Mouse (Mus musculus): ENCODE measurements around the gene Scaf11.
A peak's percentile ranks its signal among the peaks of the same experiment; 100 is the strongest.
"Not testable (repeated sequence)": the region's sequence is repeated elsewhere in the genome, so short reads cannot be mapped to it uniquely, and the experiment has no call there.

The Scaf11 gene

DNA sequence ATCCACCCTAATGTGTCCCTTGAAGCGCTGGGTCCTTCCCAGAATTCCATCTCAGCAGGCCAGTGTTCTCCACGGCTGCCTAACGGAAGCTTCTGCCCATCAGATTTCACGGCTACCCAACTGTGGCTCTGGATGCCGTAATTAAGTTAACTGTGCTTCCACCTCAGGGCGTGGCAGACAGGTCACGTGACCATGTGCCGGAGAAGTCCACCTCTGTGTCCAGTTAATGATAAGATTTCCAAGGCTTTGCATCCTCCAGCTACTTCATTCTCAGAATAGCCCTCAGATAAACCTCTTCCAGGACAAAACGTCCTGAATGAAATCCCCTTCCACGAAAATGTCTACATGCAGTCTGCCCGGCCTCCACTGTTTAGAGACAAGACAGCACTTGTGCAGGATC lies 4.4 kb upstream of the Scaf11 start:
- no peak for DNase-seq (ENCODE audit: low spot score)

DNA sequence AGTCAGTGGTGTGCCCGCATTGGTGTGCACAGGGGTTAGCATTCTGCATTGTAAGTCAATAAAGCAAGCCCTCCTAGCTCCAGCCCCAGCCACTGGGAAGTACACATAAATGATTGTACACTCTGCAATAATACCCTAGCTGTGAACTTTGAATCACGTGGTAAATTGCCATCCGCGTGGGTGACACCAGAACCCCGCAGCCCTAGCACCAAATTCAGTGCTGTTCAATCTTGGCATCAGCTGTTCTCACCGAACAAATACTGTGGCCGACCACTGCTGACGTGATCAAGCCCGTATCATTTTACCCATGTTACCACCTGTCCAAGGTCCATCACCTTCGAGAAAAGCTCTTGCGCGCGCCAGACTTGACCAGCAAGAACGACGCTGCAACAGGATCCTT lies 3.2 kb upstream of the Scaf11 start:
- no peak for DNase-seq (ENCODE audit: low spot score)

DNA sequence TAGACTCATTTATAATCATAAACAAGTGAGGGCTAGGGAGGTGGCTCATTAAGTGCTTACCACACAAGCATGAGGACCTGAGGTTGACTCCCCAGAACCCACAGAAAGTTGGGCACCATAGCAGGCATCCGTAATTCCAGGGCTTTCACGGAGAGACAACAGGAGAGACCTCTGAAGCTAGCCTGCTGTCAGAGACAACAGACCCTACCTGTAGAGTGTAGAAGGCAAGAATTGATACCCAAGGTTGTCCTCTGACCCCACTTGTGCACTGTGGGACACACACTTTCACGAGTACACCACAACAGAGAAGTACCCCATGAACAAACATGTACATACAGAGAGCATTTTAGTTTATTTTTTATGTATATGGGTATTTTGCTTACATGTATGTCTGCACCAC lies 2.0 kb upstream of the Scaf11 start:
- DNase-seq (ENCODE audit: low spot score), result no peak

DNA sequence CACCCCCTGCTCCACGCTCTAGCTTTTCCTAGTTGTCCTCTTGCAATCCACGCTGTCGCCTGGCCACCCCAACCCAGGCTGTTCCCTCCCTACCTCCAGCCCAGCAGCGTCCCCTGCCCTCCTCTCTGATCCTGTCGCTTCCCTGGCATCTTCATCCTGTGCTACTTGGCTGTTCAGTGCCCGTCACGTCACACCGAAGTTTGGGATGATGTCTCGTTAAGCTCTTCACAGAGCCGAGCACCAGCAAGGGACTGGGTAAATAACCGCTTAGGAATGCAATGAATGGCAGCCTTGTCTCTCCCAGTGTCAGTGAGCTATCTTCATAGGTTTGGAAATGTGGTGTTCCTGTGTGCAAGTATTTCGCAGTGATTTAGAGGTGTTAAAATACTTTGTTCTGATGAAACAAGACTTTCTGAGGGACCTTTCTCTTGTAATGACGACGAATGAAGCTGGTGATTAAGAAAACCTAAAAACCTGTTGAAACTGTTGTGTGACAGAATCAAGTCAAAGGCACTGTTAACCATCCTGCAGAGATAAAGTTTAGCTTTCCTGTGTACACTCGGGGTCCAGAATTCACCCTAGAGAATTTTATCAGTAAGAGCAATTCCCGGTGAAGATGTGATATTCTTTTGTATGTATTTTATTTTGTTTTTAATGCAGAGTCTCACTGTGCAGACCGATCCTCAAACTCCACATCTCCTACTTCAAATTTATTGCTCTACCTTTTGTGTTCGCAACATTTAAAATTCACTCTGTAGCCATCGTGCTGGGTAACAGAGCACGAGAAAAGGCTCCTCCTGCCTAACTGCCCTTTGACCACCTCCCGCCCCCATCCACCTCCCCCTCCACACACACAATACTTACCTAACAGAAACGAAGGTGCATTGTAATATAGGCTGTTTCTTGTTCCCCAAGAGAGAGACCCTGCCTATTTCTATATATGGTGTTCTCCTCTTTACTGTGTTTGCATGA lies 1.2 kb upstream of the Scaf11 start:
- DNase-seq (ENCODE audit: low spot score), result no peak

DNA sequence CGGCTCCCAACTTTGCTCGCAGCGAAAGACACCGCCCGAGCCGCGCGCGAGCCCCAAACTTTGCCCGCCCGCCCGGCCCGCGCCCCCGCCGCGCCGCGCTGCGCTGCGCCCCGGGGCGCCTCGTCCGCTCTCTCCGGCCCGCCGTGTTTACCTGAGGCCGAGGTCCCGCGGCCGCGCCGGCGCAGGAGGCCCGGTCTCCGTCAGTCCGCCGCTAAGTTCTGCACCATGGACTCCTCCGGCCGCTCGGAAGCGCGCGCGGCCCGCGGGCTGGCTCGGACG lies 253 bp downstream of the Scaf11 start:
- no peak for DNase-seq (ENCODE audit: low spot score)

DNA sequence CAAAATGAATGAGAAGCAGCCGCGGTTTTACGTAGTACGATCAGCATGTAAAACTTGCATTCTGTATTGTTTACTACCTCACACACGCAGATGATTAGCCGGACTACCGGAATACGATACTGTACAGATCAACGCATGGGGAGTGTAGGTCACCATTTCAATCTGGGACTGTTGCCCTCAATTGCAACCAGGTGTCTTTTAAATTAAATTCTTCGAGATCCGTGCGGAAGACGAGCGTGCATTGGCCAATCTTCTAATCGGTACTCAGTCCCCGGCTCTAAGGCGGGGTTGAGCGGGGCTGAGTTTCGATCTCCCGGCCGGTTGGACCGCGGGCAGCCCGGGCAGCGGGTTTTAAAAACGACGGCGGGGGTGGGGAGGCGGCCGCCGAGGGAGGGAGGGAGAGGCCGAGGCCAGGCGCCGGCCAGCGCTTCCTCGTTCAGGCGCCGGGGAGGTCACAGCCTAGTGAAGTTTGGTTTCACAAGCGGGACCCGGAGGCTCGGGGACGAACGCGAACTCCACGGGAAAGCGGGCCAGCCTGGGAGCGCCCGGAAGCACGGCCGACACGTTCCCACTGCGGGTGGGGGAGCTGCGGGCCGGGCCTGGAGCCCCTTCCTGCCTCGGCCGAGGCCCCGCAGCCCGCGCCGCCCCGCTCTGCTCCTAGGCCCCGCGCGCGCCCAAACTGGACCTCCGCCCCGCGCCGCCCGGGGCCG lies 747 bp downstream of the Scaf11 start:
- peak; percentile 48 for DNase-seq (ENCODE audit: low spot score)

DNA sequence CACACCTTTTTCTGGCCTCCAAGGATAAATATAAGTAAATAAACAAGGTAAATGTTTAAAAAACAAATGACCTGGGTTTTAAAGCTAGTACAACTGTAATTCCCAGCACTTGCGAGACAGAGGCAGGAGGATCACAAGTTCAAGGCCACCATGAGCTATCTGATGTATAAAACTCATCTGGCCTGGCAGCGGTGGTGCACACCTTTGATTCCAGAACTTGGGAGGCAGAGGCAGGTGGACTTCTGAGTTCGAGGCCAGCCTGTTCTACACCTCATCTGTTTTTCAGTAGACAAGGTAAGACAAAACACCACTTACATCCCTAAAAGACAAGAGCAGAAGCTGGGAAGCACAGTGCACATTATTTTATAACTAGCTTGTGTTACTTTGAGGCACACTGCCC lies 2.4 kb downstream of the Scaf11 start:
- DNase-seq (ENCODE audit: low spot score), result no peak

DNA sequence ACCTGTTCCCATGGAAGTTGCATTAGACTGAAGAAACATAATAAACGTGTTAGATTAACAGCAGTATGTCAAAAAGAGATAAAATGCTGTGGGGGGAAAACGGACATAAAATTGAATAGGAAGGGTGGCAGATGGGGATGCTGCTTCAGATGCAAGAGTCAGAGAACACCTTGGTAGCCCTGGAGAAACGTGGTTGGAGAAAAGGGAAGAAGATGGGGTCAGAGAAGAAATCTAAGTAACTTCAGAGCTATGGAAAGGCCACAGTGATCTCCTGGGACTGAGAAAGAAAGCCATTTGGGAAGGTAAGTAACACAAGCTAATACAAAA lies 3.3 kb downstream of the Scaf11 start:
- DNase-seq (ENCODE audit: low spot score), result no peak

DNA sequence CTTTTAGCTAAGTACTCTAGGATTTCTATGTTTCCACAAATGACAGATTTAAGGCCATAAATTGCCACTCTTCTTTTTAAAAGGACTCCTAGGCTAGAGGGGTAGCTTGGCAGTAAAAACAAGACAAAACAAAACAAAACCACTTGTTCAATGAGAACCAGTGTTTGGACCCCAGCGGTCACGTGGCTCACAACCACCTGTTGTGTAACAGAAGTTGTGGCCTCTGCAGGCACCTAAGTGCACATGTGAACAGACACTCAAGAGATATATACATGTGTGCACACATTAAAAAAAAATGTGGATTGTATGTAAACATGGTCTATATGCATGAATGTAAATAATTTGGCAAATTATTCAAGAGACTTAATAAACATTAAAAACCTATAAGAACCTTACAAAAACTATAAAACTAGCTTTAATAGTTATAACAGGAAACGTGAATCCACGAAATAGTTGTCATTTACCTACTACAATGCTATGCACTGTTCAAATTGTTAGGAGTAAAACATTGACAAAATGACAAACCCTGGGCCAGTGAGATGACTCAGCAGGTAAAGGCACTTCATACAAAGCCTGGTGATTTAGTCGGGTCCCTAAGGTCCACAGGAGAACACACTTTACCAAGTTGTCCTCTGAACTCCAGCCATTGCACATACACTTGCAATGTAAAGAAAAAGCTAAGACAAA lies 3.8 kb downstream of the Scaf11 start:
- DNase-seq (ENCODE audit: low spot score), result no peak

DNA sequence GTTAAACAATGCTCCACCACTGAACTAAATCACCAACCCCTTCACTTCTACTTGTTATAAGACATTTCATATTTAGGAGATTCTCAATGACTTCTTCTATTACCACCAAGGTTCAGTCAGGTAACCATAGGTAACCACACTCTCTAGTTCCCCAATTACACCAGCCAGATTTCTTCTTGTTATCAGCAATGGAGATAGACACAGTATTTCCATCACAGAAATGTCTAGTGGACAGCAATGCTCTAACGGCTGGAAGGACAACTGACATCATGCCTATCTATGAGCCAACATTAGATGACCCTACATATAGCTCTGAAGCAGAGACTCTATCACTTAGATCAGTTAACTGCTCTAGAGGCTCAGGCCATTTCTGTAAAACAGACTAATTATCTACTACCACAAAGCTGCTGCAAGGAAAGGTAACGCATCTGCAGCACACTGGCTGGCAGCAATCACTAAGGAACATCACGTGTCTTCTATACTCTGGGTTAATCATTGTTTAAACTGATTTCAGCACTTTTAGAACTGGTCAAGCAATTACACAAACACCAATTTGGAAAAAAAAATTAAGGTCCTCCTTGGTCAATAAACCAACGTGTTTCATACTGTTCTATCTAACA lies 4.9 kb downstream of the Scaf11 start:
- no peak for DNase-seq (ENCODE audit: low spot score)

DNA sequence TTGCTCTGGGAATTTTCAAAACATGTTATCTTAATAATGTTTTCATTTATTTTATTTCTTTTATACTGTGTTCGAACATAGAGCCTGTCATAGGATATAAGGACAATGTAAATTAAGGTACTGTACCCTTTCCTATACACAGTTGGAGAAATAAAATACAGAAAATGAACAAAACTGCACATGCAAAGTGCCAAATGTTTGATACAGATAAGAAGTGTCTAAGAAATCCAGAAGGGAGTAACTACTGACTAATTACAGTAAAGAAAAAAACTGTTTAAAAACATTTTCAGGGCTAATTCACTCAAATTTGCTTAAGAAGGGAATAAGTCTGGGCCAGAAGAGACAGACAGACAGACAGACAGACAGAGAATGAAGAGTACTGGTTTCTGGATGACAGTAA lies 7.3 kb downstream of the Scaf11 start:
- DNase-seq (ENCODE audit: low spot score), result no peak

DNA sequence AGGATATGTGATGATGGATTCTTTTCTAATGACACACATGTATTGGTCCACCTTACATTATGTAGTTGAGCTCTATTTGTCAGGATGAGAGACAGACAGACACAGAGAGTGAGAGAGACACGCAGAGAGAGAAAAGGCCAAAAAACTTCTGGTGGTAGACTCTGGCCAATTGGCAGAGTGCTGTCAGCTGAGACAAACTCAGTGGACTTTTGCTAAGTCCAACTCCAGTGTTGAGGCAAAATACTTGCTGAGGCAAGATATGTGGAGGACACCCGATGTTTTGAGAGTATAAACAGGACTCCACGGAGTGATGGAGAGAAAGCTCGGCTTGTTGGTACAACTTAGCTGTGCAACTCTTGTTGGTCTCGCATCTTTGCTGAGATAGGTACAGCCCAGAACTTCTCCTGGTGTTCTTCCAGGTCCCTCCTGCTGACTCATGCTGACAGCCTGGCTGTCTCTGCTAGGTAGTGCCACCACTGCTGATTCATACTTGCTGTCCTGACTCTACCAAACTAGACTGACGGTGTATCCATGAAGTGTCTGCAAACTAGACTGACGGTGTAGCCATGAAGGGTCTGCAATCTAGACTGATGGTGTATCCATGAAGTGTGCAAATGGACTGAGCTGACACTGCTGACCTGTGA lies 11.9 kb downstream of the Scaf11 start:
- no peak for DNase-seq (ENCODE audit: low spot score)

DNA sequence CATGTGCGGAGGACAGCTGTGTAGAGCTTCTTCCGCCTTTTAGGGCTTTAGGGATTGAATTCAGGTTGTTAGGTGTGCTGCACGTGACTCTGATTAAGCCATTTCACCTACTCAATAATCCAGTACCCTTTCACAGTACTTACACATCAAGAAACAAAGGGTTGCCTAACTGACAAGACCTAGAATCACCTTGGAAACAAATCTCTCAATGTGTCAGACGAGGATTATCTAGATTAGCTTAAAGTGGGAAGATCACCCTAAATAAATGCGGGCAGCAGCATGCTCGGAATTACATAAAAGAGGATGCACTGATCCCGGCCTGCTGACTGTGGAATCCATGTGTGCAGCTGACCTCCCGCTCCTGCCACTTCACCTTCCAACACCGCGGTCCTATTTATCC lies 13.9 kb downstream of the Scaf11 start:
- no peak for DNase-seq (ENCODE audit: low spot score)

DNA sequence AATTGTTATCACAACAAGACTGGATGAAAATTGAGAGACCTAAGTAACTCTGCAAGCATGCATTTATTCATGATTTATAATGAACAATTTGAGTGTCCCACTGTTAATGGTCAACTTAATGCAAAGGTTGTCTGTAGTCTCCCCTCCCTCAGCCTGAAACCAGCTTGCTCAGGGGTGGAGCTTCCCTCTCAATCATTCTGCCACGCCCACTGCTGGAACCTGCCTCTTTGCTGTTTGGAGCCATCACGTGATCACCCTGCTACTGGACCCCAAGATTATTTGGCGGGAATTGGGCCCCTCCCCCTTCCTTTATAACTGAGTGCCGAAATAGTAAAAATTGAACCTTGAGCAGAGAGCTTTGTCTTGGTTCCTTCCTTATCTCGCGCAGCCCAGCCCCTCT lies 19.2 kb downstream of the Scaf11 start:
- DNase-seq (ENCODE audit: low spot score), result not testable (repeated sequence)

DNA sequence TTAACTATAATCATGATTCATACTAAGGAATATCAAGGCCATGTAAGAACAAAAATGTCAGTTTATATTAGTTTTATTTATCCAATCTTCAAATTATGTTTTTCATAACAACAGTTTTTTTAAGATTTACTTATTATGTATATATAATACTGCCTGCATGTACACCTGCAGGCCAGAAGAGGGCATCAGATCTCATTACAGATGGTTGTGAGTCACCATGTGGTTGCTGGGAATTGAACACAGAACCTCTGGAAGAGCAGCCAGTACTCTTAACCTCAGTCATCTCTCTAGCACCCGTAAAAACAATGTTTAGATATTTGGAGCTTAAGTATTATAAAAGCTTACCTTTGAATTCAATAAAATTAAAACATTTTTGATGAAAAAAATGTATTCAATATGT lies 26.4 kb downstream of the Scaf11 start:
- DNase-seq (ENCODE audit: low spot score), result no peak

DNA sequence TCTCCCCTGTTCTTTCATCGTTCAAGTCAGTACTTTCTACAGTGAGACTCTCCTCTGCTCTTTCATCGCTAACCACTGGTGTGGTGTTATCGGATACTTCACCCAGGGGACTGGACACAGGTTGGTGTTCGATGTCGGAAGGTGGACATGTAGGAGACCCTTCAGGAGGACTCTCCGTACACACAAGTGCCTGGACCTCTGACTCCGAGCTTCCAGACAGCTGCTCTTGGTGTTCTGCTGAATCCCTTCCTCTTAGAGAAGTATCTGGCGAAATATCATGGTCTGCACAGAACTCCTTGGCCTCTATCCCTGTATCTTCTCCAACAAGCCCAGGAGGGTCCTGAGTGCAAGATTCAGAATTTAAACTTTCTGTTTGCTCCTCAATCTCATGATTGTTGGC lies 40.7 kb downstream of the Scaf11 start:
- no peak for DNase-seq (ENCODE audit: low spot score)

DNA sequence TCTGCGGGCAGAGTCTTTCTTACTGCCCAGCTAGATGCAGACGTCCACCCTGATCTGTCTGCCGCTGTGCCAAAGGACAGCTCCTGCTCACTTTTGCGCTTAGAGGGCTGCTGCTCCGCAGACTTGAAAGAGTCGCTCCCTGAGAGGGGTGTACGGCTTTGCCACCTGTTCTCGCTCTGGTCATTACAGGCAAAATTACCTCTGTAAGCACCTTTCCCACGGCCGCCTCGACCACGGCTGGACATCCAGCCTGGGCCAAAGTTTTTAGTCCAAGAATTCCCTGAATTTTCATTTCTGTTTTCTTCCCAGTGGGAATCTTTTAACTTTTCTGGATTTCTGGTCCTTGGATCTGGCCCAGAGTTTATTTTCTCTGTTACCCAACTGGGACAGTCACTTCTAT lies 42.5 kb downstream of the Scaf11 start:
- DNase-seq (ENCODE audit: low spot score), result no peak

DNA sequence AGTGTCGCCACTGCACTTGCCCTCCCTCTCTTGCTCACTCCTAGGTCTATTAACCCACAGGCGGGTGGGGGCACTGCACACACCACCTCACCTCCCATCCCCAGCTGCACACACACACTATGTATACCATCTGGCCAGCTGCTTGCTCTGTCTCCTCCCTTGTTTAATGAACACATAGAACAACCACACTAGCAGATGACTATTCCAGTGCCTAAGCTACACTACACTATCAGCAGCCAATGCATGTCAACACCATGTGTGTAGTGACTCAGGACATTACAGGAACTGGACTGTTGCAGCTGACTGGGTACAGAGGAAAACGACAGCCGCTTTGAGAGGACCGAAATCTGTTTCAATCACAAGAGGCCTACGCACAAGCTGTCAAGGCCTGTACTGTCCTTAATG lies 51.9 kb downstream of the Scaf11 start:
- DNase-seq (ENCODE audit: low spot score), result peak; percentile 50

DNA sequence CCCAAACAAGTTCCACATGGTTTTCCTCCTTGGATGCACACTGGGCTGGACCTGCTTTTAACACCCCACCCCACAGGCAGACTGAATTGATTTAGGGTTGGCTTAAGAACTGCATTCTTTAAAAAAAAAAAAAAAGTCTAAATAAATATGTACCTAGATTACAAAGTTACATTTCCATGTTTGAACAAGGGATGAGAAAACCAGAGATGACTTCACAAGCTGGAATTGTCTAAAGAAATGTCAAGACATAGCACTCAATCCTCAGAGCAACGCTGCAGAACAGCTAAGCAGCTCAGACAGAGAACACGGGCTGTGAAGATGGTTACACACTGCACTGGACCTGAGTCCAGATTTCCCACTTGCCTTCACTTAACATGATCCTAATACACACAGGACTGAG lies 53.5 kb downstream of the Scaf11 start:
- no peak for DNase-seq (ENCODE audit: low spot score)

DNA sequence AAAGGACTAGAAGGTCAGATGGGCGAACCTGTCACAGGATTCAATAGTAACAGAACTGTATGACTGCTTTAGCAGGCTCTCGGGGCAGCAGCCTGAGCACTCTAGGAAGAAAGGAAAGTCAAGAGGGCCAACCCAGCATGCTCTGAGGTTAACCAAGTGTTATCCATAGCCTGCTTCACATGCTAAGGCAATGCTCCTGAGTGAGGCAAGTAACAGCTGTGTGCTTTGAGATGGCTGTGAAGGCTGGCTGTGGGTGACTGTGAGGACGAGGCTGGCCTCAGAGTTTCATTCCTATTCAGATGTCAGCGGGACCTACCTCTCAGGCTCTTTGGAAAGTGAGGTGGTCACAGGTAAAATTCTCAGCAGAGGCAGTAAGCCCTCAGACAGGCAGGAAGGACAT lies 54.4 kb downstream of the Scaf11 start:
- no peak for DNase-seq (ENCODE audit: low spot score)

DNA sequence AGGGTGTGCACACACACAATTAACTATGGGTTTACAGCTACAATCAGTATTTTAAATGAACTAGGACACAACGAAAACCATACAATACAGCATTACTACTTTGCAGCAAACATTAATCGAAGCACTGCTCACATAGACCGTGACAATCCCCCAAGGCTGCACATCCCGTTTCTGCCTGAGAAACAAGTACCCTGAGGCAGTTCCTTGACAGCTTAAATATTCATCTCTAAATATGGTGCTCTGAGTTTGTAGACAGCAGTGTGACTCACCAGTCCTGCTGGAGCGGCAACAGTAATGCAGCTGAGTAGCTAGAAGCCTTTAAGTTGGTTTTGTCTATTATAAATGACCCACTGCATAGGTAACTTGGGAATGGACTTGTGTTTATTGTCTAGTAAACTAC lies 55.1 kb downstream of the Scaf11 start:
- DNase-seq (ENCODE audit: low spot score), result no peak

DNA sequence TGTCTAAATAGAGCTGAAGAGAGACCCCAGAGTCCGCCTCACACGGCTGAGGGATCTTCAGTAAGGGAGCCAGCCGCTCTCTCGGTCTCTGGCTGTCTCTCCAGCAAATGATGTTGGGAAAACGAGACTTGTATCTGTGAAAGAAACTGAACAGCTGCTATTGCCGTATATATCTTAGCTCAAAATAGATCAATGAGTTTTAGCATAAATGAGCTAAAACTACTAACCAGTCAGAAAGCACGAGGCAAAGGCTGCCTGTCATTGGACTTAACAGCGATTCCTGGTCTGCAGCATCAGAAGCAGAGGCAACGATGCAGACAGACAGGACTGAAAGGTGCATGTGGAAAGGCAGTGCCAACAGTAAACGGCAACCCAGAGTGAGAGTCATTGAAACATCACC lies 62.3 kb downstream of the Scaf11 start:
- no peak for DNase-seq (ENCODE audit: low spot score)

Measured in layer of hippocampus, adult 11-12 months (tissue).